Mouse (Mus musculus) intestine, postnatal 0 days (tissue): ENCODE results near the gene AF067063. TPM values are rescaled to one million over a fixed set of nuclear protein-coding genes. Genes with fewer than 3 reads are reported as not detected.
"Not testable (repeated sequence)": the region's sequence is repeated elsewhere in the genome, so short reads cannot be mapped to it uniquely, and the experiment has no call there.

Experiments
- ATAC-seq: fragments of 200-750 bp; cut with Nextera tagmentation; 2 replicates; pipeline ENCODE4 v1.8.0; 2017; ENCODE audit warnings: mild to moderate bottlenecking, moderate TSS enrichment, moderate library complexity
- H3K27ac ChIP-seq: fragments of 300-500 bp; sonication (generic); 2 replicates; pipeline ENCODE4 v1.5.1; 2014; ENCODE audit warnings: mild to moderate bottlenecking, low read depth, low read length, moderate library complexity
- H3K27me3 ChIP-seq: fragments of 300-500 bp; sonication (generic); replicated peaks from 2 replicates; pipeline ENCODE4 v1.6.1; 2014; ENCODE audit warnings: low read length, mixed read lengths; ENCODE audit not compliant: control insufficient read depth, insufficient read depth
- H3K36me3 ChIP-seq: fragments of 300-500 bp; sonication (generic); 2 replicates; pipeline ENCODE4 v1.6.1; 2014; ENCODE audit warnings: mild to moderate bottlenecking, moderate library complexity; ENCODE audit not compliant: control insufficient read depth, insufficient read depth
- H3K4me1 ChIP-seq: fragments of 300-500 bp; sonication (generic); replicated peaks from 2 replicates; pipeline ENCODE4 v1.6.1; 2014; ENCODE audit warnings: antibody characterized with exemption, low read length, mixed read lengths; ENCODE audit not compliant: control insufficient read depth, insufficient read depth
- H3K4me2 ChIP-seq: fragments of 300-500 bp; sonication (generic); replicated peaks from 2 replicates; pipeline ENCODE4 v1.6.1; 2014; ENCODE audit warnings: low read depth, mild to moderate bottlenecking, moderate library complexity
- H3K4me3 ChIP-seq: fragments of 300-500 bp; sonication (generic); 2 replicates; pipeline ENCODE4 v1.5.1; 2014; ENCODE audit warnings: low read depth, low read length
- H3K9ac ChIP-seq: fragments of 300-500 bp; sonication (generic); 2 replicates; pipeline ENCODE4 v1.6.1; 2014; ENCODE audit warnings: mild to moderate bottlenecking, low read depth, low read length
- H3K9me3 ChIP-seq: fragments of 300-500 bp; sonication (generic); 2 replicates; pipeline ENCODE4 v1.6.1; 2016; ENCODE audit warnings: mixed run types; ENCODE audit not compliant: control insufficient read depth
- CTCF ChIP-seq: sonication (generic); IDR thresholded peaks from 2 replicates; pipeline ENCODE4 v1.5.1; 2016; ENCODE audit warnings: low read depth, mild to moderate bottlenecking, control low read depth, antibody characterized with exemption, moderate library complexity
- whole genome bisulfite sequencing: fragments of 180-500 bp; shearing (Covaris S2); extraction: QIAGEN DNeasy Blood & Tissue Kit; methylation state at CpG from one replicate; pipeline ENCODE4 v1.1.7; 2014; 5-methylcytosine and 5-hydroxymethylcytosine counted together
- polyA plus RNA-seq: library from polyadenylated mRNA; unstranded; fragments of >200 nt; fragmentation: Nextera tagmentation; extraction: Ambion mirVana; gene quantifications from 2 replicates; pipeline ENCODE4 v1.2.1, GENCODE M21; 2015

AF067063 gene
- polyA plus RNA-seq, result not detected in 2 replicates

DNA sequence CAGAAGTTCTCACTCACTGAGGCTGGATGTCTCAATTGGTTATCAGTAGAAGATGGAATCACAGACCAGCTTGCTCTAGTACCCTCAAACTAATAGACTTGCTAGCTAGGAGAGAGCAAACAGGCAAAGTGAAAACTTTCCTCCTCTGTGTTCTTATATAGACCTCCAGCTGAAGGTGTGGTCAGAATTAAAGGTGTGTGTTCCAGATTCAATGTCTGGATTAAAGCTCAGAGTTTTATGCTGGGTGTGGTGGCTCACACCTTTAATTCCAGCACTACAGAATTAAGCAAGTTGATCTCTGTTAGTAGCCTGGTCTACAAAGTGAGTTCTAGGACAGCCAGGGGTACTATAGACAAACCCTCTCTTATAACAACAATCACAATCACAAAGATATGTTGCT lies at the start of gene AF067063:
Gene AF067063 (minus strand): TSS at position 101 of the 400 bp plus-strand sequence.
- not testable (repeated sequence) for H3K9me3 ChIP-seq, H3K27me3 ChIP-seq, ATAC-seq, H3K4me1 ChIP-seq, H3K4me3 ChIP-seq, H3K4me2 ChIP-seq, H3K9ac ChIP-seq, H3K36me3 ChIP-seq, H3K27ac ChIP-seq

DNA sequence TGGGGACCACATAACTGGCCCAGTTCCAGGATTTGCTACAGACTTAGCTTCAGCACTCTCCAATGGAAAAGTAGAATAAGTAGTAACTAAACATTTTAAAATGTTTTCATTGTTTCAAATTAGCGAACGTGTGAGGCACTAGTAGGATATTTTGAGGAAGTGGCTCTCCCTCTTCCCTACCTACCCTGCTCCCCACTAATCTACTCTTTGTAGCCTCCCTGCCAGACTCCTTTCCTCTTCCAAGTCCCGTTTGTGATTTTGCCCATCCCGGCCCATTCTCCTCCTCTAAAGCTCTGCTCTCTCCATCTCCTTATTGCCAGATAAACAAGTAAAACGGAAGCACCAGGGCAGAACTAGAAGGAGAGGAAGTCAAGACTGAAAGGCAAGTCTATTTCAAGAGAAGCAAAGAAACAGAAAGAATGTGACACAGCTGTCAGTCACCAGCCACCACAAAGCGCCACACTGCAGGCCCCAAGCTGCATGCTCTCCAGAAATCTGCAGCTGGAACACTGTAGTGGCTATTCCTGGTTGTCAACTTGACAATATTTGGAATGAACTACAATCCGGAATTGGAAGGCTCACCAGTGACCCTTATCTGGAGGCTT lies 34.5 kb upstream of the AF067063 start:
- not testable (repeated sequence) for H3K27ac ChIP-seq, H3K4me1 ChIP-seq, H3K4me3 ChIP-seq, H3K9ac ChIP-seq, H3K4me2 ChIP-seq, H3K9me3 ChIP-seq, H3K36me3 ChIP-seq, ATAC-seq, H3K27me3 ChIP-seq
- WGBS, result 70% methylated on average over 6 of the region's 7 CpGs

DNA sequence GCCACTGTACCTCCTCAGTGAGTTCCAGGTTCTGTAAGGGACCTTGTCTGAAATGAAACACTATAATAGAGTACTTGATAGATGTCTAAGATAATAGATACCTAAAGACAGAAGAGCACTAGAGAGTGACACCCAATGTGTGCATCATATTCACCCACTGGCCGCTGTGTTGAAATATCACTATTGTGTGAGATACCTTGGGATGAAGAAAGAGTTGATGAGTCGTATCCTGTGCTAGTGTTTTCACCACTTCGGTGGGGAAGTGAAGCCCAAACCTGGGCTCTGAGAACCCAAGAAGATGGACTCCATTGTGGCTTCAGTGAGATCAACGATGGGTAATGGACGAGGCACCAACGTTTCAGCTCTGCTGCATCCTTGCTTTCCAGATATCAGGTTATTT lies 32.4 kb upstream of the AF067063 start:
- not testable (repeated sequence) for H3K27me3 ChIP-seq, ATAC-seq, H3K4me1 ChIP-seq, H3K9ac ChIP-seq, H3K27ac ChIP-seq, H3K36me3 ChIP-seq, H3K9me3 ChIP-seq, H3K4me2 ChIP-seq, H3K4me3 ChIP-seq
- WGBS, result no CpG with 5 or more reads among the region's 6 CpGs

DNA sequence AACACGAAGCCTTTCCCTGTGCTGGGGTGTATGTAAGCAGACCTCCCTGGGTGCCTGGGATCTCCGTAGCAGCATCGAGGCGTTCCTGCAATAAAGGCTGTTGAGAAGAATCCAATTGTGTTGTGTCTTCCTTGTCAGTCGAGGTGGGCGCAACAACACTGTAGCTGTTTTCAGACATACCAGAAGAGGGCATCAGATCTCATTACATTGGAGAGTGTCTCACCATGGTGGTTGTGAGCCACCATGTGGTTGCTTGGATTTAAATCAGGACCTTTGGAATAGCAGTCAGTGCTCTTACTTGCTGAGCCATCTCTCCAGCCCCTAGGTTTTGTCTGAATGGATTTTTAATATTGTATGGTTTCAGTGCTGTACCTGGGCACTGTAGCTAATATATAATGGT lies 10.0 kb upstream of the AF067063 start:
- H3K9ac ChIP-seq, ATAC-seq, H3K4me2 ChIP-seq, H3K27me3 ChIP-seq, H3K4me1 ChIP-seq, H3K36me3 ChIP-seq, H3K4me3 ChIP-seq, H3K27ac ChIP-seq, H3K9me3 ChIP-seq: not testable (repeated sequence)
- TF ChIP-seq CTCF, result peak; percentile 49
- 21% methylated on average over 6 of the region's 6 CpGs for WGBS

DNA sequence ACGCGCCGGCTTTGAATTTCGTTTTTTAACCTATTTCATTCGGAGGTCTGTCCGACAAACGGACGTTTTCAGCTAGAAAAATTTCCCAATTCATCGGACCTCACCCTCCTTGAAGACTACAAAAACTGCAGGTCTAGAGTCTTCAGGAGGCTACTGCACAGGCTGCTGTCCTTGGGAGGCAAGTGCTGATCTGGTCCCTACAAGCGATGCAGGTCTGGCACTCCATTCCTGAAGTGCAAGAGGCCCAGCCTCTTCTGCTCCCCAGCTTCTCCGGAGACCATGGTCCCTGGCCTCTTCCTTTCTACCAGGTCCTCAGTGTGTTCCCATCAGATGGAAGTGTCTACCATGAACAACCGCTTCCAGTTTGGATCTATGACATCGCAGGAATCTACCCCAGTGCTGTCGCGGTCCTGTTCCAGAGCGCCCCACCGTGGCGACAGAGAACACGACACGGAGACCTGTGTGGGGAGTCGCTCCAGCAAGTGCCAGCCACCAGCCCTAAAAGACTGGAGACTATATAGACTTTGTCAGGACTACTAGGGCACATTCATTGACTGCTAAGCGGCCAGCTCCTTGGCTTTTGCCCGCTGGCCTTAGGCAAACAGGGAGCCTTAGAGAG lies 7.8 kb upstream of the AF067063 start:
- H3K27me3 ChIP-seq, H3K4me1 ChIP-seq, H3K4me2 ChIP-seq, H3K9me3 ChIP-seq, H3K27ac ChIP-seq, H3K36me3 ChIP-seq, H3K9ac ChIP-seq, H3K4me3 ChIP-seq: not testable (repeated sequence)
- 7% methylated on average over 14 of the region's 23 CpGs for WGBS
- TF ChIP-seq CTCF, result peak; percentile 57
- peak; percentile 42; the same call in 1 of the 2 replicates for ATAC-seq

DNA sequence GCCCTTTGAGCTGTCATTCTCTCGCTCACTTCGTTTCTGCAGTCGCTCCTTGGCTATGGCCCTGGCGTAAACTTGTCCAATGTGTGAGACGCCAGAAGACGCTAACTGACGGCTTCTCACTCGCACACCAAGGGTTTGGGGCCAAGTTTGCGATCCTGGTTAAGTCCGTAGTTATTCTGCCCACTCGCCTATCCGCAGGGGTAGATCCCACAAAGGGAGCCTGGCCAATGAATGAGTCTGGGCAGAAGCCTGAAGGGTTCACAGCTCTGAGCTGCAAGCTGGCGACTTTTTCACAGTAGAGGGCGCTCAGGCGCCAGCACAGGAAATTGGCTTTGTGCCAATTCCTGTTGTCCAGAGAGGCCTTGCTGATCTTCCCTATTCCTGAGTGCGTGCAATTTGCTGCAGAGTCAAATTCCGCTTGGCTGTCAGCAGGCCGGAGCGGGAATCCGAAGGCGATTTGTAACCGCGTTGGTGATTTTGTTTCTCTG lies 6.4 kb upstream of the AF067063 start:
- peak; percentile 55 for TF ChIP-seq CTCF
- H3K9ac ChIP-seq, H3K27ac ChIP-seq, H3K4me1 ChIP-seq, H3K4me3 ChIP-seq, H3K36me3 ChIP-seq, H3K27me3 ChIP-seq, H3K9me3 ChIP-seq: not testable (repeated sequence)
- peak; percentile 73 for ATAC-seq
- H3K4me2 ChIP-seq, result peak overlapping the region; percentile 52
- WGBS, result 11% methylated on average over 22 of the region's 23 CpGs
